Mouse (Mus musculus) liver, adult 2 months (tissue): Measurements from ENCODE around the gene Gm38655.

Experiments used
- CTCF ChIP-seq: fragments of 200-500 bp; IDR thresholded peaks from 2 replicates; pipeline ENCODE4 v1.5.1; 2011; ENCODE audit warnings: low read depth, low read length, control low read depth
- POLR2A ChIP-seq: fragments of 200-500 bp; IDR thresholded peaks from 2 replicates; pipeline ENCODE4 v1.6.1; 2011; ENCODE audit warnings: low read length, control low read depth; ENCODE audit not compliant: insufficient read depth; ENCODE audit errors: extremely low read depth

DNA sequence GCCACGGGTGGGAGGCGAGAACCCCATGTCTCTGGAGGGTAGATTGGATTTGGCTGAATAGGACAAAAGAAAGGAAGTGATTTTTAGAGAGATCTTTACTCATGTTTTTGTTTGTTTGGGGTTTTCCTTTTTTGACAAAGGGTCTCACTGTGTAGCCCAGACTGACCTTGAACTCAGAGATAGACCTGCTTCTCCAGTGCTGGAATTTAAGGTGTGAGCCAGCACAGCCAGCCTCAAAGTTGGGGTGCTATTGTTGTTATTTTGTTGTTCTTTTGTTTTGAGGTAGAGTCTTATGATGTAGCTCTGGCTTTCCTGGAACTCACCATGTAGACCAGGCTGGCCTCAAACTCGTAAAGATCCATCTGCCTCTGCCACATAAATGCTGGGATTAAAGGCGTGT lies 27.1 kb upstream of the Gm38655 start:
- no peak for TF ChIP-seq CTCF
- TF ChIP-seq POLR2A, result no peak
